Mouse (Mus musculus) ES-E14 (cell line): Measurements from ENCODE around the gene Prom2.

Experiments used
- HCFC1 ChIP-seq: IDR thresholded peaks from 2 replicates; pipeline ENCODE4 v1.6.1; 2012; ENCODE audit warnings: low read length, inconsistent platforms, borderline replicate concordance; ENCODE audit not compliant: insufficient read depth
- MAFK ChIP-seq: IDR thresholded peaks from 2 replicates; pipeline ENCODE4 v1.6.1; 2014; ENCODE audit warnings: mild to moderate bottlenecking, low read depth, low read length, inconsistent platforms; ENCODE audit not compliant: insufficient read depth
- ZNF384 ChIP-seq: IDR thresholded peaks from 2 replicates; pipeline ENCODE4 v1.6.1; 2012; ENCODE audit warnings: low read depth, low read length, inconsistent platforms

GRCm38 (mm10) chr2:127498750-127499149 is 42.5 kb downstream of the Prom2 start:
- no peak for TF ChIP-seq MAFK
- TF ChIP-seq ZNF384, result no peak
- TF ChIP-seq HCFC1, result no peak
